8 mouse cellular contexts compared by ENCODE assay signal in genomic region chr9:41273171-41273781, GRCm38 (mm10).
DNase-seq lines count a peak whose midpoint lies in the region; ATAC-seq and TF ChIP-seq lines count a peak whose summit lies in the region.

No protein-coding gene starts in this region.

- no peaks in the 10 kb centered on the region for H3K36me3 ChIP-seq in heart, embryonic 10.5 days
- no peaks in the 10 kb centered on the region for H3K36me3 ChIP-seq in limb, embryonic 14.5 days (ENCODE audit: control insufficient read depth, insufficient read depth, low read length)
- H3K36me3 ChIP-seq in neural tube, embryonic 15.5 days = no peaks in the 10 kb centered on the region

- H3K4me2 ChIP-seq in limb, embryonic 14.5 days (replicated peaks; ENCODE audit: low read depth, low read length, severe bottlenecking) = peak overlapping the region; percentile 51
- H3K4me2 ChIP-seq in neural tube, embryonic 15.5 days = peak overlapping the region; percentile 65

- under 1% methylated on average over 18 of the region's 18 CpGs for WGBS in heart, embryonic 10.5 days
- WGBS in limb, embryonic 14.5 days = under 1% methylated on average over 18 of the region's 18 CpGs
- whole genome bisulfite sequencing in neural tube, embryonic 15.5 days = under 1% methylated on average over 18 of the region's 18 CpGs

- peak overlapping the region; percentile 61 for H3K4me3 ChIP-seq in heart, embryonic 10.5 days
- peak overlapping the region; percentile 38 for H3K4me3 ChIP-seq in limb, embryonic 14.5 days (replicated peaks; ENCODE audit: low read length)
- H3K4me3 ChIP-seq in neural tube, embryonic 15.5 days (replicated peaks) = peak overlapping the region; percentile 37

- H3K9me3 ChIP-seq in heart, embryonic 10.5 days = no peaks in the 10 kb centered on the region
- H3K9me3 ChIP-seq in limb, embryonic 14.5 days (ENCODE audit: control insufficient read depth, low read length) = no peaks in the 10 kb centered on the region
- no peaks in the 10 kb centered on the region for H3K9me3 ChIP-seq in neural tube, embryonic 15.5 days (replicated peaks)

- H3K27ac ChIP-seq in heart, embryonic 10.5 days = peak overlapping the region; percentile 81
- H3K27ac ChIP-seq in limb, embryonic 14.5 days (replicated peaks; ENCODE audit: low read depth, low read length) = peak overlapping the region; percentile 86
- H3K27ac ChIP-seq in neural tube, embryonic 15.5 days (replicated peaks) = peak overlapping the region; percentile 90

- TF ChIP-seq CTCF in brain, embryonic 14.5 days (IDR thresholded peaks at IDR 0.05; ENCODE audit: borderline replicate concordance, extremely low read depth, insufficient read depth, insufficient read length) = no peak

- peak overlapping the region; percentile 57 for H3K9ac ChIP-seq in limb, embryonic 14.5 days (ENCODE audit: low read depth, low read length, severe bottlenecking)
- H3K9ac ChIP-seq in neural tube, embryonic 15.5 days (replicated peaks) = peak overlapping the region; percentile 57

- no peaks in the 10 kb centered on the region for H3K27me3 ChIP-seq in heart, embryonic 10.5 days (ENCODE audit: insufficient read depth, poor library complexity, severe bottlenecking)
- no peaks in the 10 kb centered on the region for H3K27me3 ChIP-seq in limb, embryonic 14.5 days (ENCODE audit: control insufficient read depth, insufficient read depth, low read length)
- no peaks in the 10 kb centered on the region for H3K27me3 ChIP-seq in neural tube, embryonic 15.5 days (replicated peaks)

- peak; percentile 92 for ATAC-seq in limb, embryonic 14.5 days (ENCODE audit: low FRiP score, low read depth)
- ATAC-seq in neural tube, embryonic 15.5 days (ENCODE audit: low FRiP score) = peak; percentile 97

- H3K4me1 ChIP-seq in heart, embryonic 10.5 days = peaks cover 3% of the 10 kb centered on the region; the same call in 1 of the 2 replicates
- peaks cover 8% of the 10 kb centered on the region; the same call in 1 of the 2 replicates for H3K4me1 ChIP-seq in limb, embryonic 14.5 days (ENCODE audit: control insufficient read depth, insufficient read depth, low read length)
- H3K4me1 ChIP-seq in neural tube, embryonic 15.5 days = peaks cover 22% of the 10 kb centered on the region

- peak; percentile 82 for DNase-seq in heart, adult 11 months
- DNase-seq in heart, adult 8-10 months (ENCODE audit: low spot score) = no peak
- DNase-seq in brain, embryonic 14.5 days (ENCODE audit: low read depth) = peak; percentile 95
- peak; percentile 79 for DNase-seq in heart, embryonic 10.5 days (ENCODE audit: low spot score)
- peak; percentile 76 for DNase-seq in limb, embryonic 14.5 days (ENCODE audit: low spot score)
- DNase-seq in natural killer cell, adult 2 months (ENCODE audit: low spot score in 2 of 2) = no peak
- no peak for DNase-seq in layer of hippocampus, adult 11-12 months (ENCODE audit: low spot score)

- peak; percentile 28; the same call in 1 of the 2 replicates for TF ChIP-seq POLR2A in brain, embryonic 14.5 days (IDR thresholded peaks at IDR 0.05; ENCODE audit: borderline replicate concordance, extremely low read depth, insufficient read depth, insufficient read length, poor library complexity, severe bottlenecking)
- TF ChIP-seq POLR2A in limb, embryonic 14.5 days (IDR thresholded peaks at IDR 0.05; ENCODE audit: borderline replicate concordance, extremely low read depth, insufficient read depth, insufficient read length) = no peak

Comparison
In these comparisons a context has a peak if more than half of its experiments do, and no peak if none do; other contexts are left out.
1. DNase-seq: peak in heart, adult 11 months (single experiment), brain, embryonic 14.5 days (single experiment), heart, embryonic 10.5 days (single experiment) and limb, embryonic 14.5 days (single experiment); none in heart, adult 8-10 months (single experiment), natural killer cell, adult 2 months (0 of 2) and layer of hippocampus, adult 11-12 months (single experiment).
2. Peak in every context shown above with its lines, with median percentiles within 50 percentile points of each other: H3K27ac ChIP-seq and H3K4me3 ChIP-seq.